ENCODE assay signal across 8 mouse cellular contexts in genomic region chr2:53029716-53030431, GRCm38 (mm10).
A peak's percentile ranks its signal among the peaks of the same experiment; 100 is the strongest.
DNase-seq lines count a peak whose midpoint lies in the region; ATAC-seq lines count a peak whose summit lies in the region.

No protein-coding gene starts in this region.

- DNase-seq in layer of hippocampus, adult 18-20 months (ENCODE audit: low spot score in 2 of 2) = peak; percentile 22 to 54
- no peak for DNase-seq in layer of hippocampus, adult 9-10 months (ENCODE audit: low spot score)
- peak; percentile 78 for DNase-seq in embryo, embryonic 11 days
- DNase-seq in lung, postnatal 14 days = peak; percentile 32
- no peak for DNase-seq in cerebellum, adult 18-20 months
- no peak for DNase-seq in thymus, adult 18-20 months
- no peak for DNase-seq in layer of hippocampus, postnatal 36 days

- no peaks in the 10 kb centered on the region for H3K36me3 ChIP-seq in heart, embryonic 15.5 days

- ATAC-seq in heart, embryonic 15.5 days (replicated peaks; ENCODE audit: insufficient number of reproducible peaks, insufficient read depth, low FRiP score, low read depth) = no peak

- no peak overlapping the region for H3K4me2 ChIP-seq in heart, embryonic 15.5 days

- WGBS in heart, embryonic 15.5 days = 69% methylated on average over 7 of the region's 7 CpGs

- H3K9me3 ChIP-seq in heart, embryonic 15.5 days (replicated peaks) = no peaks in the 10 kb centered on the region

- no peak overlapping the region for H3K4me3 ChIP-seq in heart, embryonic 15.5 days

- peak overlapping the region; percentile 73 for H3K27ac ChIP-seq in heart, embryonic 15.5 days

- H3K27me3 ChIP-seq in heart, embryonic 15.5 days = no peaks in the 10 kb centered on the region

- H3K4me1 ChIP-seq in heart, embryonic 15.5 days (replicated peaks) = no peaks in the 10 kb centered on the region; the same call in 1 of the 2 replicates

- H3K9ac ChIP-seq in heart, embryonic 15.5 days = no peak overlapping the region

Comparison
In these comparisons a context has a peak if more than half of its experiments do, and no peak if none do; other contexts are left out.
1. DNase-seq: peak in layer of hippocampus, adult 18-20 months (2 of 2), embryo, embryonic 11 days (single experiment) and lung, postnatal 14 days (single experiment); none in layer of hippocampus, adult 9-10 months (single experiment), cerebellum, adult 18-20 months (0 of 2), thymus, adult 18-20 months (0 of 2) and layer of hippocampus, postnatal 36 days (0 of 2).